Mouse (Mus musculus) liver, embryonic 15.5 days (tissue): ENCODE results near the gene Ttc39b. TPM values are rescaled to one million over a fixed set of nuclear protein-coding genes. Genes with fewer than 3 reads are reported as not detected.

Experiments
- ATAC-seq: fragments of 200-750 bp; cut with Nextera tagmentation; 2 replicates; pipeline ENCODE4 v1.8.0; 2017; ENCODE audit warnings: moderate number of reproducible peaks, mild to moderate bottlenecking, moderate library complexity; ENCODE audit not compliant: insufficient read depth
- H3K27ac ChIP-seq: fragments of 300-500 bp; sonication (generic); replicated peaks from 2 replicates; pipeline ENCODE4 v1.5.1; 2015; ENCODE audit warnings: mild to moderate bottlenecking, inconsistent platforms
- H3K27me3 ChIP-seq: fragments of 300-500 bp; sonication (generic); 2 replicates; pipeline ENCODE4 v1.6.1; 2015; ENCODE audit warnings: mild to moderate bottlenecking, inconsistent platforms
- H3K36me3 ChIP-seq: fragments of 300-500 bp; sonication (generic); replicated peaks from 2 replicates; pipeline ENCODE4 v1.6.1; 2015; ENCODE audit warnings: moderate library complexity, mild to moderate bottlenecking, inconsistent platforms
- H3K4me1 ChIP-seq: fragments of 300-500 bp; sonication (generic); replicated peaks from 2 replicates; pipeline ENCODE4 v1.6.1; 2015; ENCODE audit warnings: inconsistent platforms
- H3K4me2 ChIP-seq: fragments of 300-500 bp; sonication (generic); 2 replicates; pipeline ENCODE4 v1.6.1; 2015; ENCODE audit warnings: moderate library complexity, mild to moderate bottlenecking, inconsistent platforms
- H3K4me3 ChIP-seq: fragments of 300-500 bp; sonication (generic); replicated peaks from 2 replicates; pipeline ENCODE4 v1.5.1; 2015; ENCODE audit warnings: mild to moderate bottlenecking, inconsistent platforms
- H3K9ac ChIP-seq: fragments of 300-500 bp; sonication (generic); 2 replicates; pipeline ENCODE4 v1.6.1; 2015; ENCODE audit warnings: moderate library complexity, mild to moderate bottlenecking, inconsistent platforms
- H3K9me3 ChIP-seq: fragments of 300-500 bp; sonication (generic); replicated peaks from 2 replicates; pipeline ENCODE4 v1.6.1; 2016; ENCODE audit warnings: inconsistent platforms
- WGBS: fragments of 180-500 bp; shearing (Covaris S2); methylation state at CpG from one replicate; pipeline ENCODE4 v1.1.7; 2015; ENCODE audit warnings: mixed read lengths; ENCODE audit not compliant: insufficient replicate concordance; 5-methylcytosine and 5-hydroxymethylcytosine counted together
- polyA plus RNA-seq: library from polyadenylated mRNA; unstranded; fragments of >200 nt; fragmentation: Nextera tagmentation; extraction: Ambion mirVana; gene quantifications from 2 replicates; pipeline ENCODE4 v1.2.1, GENCODE M21; 2015

The Ttc39b gene
- polyA plus RNA-seq, 1 experiment from 2014 or later, result 1.8 TPM

GRCm38 (mm10) chr4:83302887-83303827 is 20.9 kb downstream of the Ttc39b start:
- Histone ChIP-seq H3K36me3 (no peaks in the 10 kb centered on the region), H3K4me2 (peak overlapping the region; percentile 48), H3K27ac (no peak overlapping the region), H3K9me3 (no peaks in the 10 kb centered on the region), H3K4me1 (0 out of 2 replicates have a peak, but pooled peaks cover 4% of the 10 kb centered on the region), H3K9ac (no peak overlapping the region), H3K27me3 (no peaks in the 10 kb centered on the region), H3K4me3 (peak overlapping the region; percentile 20)
- WGBS, result 31% methylated on average over 13 of the region's 13 CpGs
- ATAC-seq, result no peak

- 74% methylated on average over 16 of the region's 16 CpGs for WGBS
- Histone ChIP-seq H3K4me2 (no peak overlapping the region), H3K27me3 (no peaks in the 10 kb centered on the region), H3K4me3 (no peak overlapping the region), H3K9me3 (no peaks in the 10 kb centered on the region), H3K4me1 (0 out of 2 replicates have a peak, but pooled peaks cover 4% of the 10 kb centered on the region), H3K9ac (no peak overlapping the region), H3K36me3 (no peaks in the 10 kb centered on the region), H3K27ac (no peak overlapping the region)
- no peak for ATAC-seq
Measured at GRCm38 (mm10) chr4:83302123-83302737, 21.8 kb downstream of the Ttc39b start.

DNA sequence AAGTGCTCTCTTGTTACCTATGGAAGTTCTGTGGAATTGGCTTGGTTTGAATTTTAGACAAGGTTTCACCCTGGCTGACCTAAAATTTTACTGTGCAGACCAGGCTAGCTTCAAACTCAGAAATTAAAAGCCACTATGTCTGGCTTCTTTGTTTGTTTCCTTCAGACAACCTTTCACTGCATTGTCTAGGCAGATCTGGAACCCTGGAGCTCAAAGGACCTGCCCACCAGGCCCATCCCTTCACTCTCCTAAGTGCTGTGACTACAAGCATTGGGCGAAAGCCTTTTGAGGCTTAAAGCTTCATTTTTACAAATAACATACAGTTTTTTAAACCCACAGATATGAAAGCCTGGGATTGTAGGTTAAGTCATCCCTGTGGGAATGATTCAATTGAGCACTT is 22.3 kb downstream of the Ttc39b start:
- Histone ChIP-seq H3K4me1 (0 out of 2 replicates have a peak, but pooled peaks cover 4% of the 10 kb centered on the region), H3K27ac (no peak overlapping the region), H3K4me3 (no peak overlapping the region), H3K36me3 (no peaks in the 10 kb centered on the region), H3K9me3 (no peaks in the 10 kb centered on the region), H3K4me2 (no peak overlapping the region), H3K27me3 (no peaks in the 10 kb centered on the region), H3K9ac (no peak overlapping the region)
- 71% methylated on average over 1 of the region's 1 CpGs for WGBS
- no peak for ATAC-seq

DNA sequence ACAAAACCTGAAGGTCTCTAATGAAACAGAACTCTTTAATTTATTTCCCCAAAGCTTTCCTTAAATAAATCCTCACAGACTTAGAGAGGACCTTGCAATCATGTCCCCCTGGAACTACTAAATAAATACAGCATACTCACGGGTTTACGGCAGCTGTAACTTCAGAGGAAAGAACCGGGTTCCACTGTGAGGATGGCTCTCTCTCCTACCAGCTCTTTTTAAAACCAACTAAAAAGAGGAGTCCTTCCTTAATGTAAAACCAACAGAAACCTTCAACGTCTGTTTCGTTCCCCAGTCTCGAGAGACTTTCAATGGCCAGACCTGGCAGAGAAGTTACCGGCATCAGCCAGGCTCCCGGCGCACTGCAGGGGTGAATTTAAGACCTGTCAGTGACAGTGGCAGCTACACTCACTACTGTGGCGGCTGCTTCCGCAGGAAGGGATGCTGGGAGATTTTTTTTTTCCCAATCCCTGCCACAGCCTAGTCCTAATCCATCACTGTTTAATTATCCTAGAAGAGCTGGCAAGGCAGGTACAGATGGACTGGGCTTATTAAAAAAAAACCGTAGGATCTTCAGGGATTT is 39.2 kb downstream of the Ttc39b start:
- H3K9me3 ChIP-seq, result no peaks in the 10 kb centered on the region
- H3K4me3 ChIP-seq, result peak overlapping the region; percentile 15
- no peak for ATAC-seq
- peaks cover 3% of the 10 kb centered on the region for H3K4me1 ChIP-seq
- peak overlapping the region; percentile 57 for H3K4me2 ChIP-seq
- no peaks in the 10 kb centered on the region for H3K36me3 ChIP-seq
- no peak overlapping the region for H3K27ac ChIP-seq
- no peak overlapping the region for H3K9ac ChIP-seq
- 3% methylated on average over 12 of the region's 12 CpGs for WGBS
- peaks cover 25% of the 10 kb centered on the region for H3K27me3 ChIP-seq

DNA sequence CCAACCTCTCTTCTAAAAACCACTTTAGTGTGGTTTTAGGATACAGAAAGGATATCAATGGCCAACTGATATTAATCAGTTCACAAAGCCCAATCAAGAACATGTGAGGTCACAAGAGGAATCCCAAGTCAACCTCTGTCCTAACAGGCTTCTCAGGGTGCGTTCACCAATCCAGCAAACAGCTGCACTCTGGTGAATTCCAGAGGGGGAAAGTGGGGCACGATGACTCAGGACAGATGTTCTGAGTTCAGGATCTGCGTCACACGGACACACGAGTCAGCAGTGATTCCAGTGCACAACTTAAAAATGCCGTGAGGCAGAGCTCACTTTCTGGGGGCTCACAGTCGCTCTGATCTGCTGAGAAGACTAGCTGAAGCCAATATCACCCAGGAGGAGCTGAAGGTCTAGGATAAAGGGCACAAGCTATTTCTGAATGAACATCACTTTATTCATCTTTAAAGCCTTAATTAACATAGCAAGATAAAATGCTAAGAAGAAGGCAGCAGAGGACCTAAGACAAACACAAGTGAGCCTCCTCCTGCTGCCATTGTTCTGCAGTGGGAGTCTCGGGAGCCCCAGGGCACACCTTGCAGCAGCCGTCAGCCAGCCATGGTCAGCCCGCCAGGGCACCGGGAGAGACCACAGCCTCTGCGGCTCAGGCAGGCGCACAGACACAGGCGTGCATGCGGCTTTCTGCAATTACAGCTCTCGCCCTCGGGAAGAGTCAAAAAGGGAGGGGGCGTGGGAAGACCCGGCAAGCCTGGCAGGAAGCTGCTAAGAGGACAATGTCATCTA is 39.9 kb downstream of the Ttc39b start:
- 17% methylated on average over 19 of the region's 19 CpGs for WGBS
- peaks cover 25% of the 10 kb centered on the region for H3K27me3 ChIP-seq
- H3K9ac ChIP-seq, result no peak overlapping the region
- peaks cover 3% of the 10 kb centered on the region for H3K4me1 ChIP-seq
- no peaks in the 10 kb centered on the region for H3K36me3 ChIP-seq
- no peaks in the 10 kb centered on the region for H3K9me3 ChIP-seq
- H3K4me3 ChIP-seq, result peak overlapping the region; percentile 15; the same call in 1 of the 2 replicates
- H3K4me2 ChIP-seq, result peak overlapping the region; percentile 57
- H3K27ac ChIP-seq, result no peak overlapping the region
- no peak for ATAC-seq

- Histone ChIP-seq H3K9ac (no peak overlapping the region), H3K4me2 (no peak overlapping the region), H3K27ac (no peak overlapping the region), H3K9me3 (no peaks in the 10 kb centered on the region), H3K36me3 (no peaks in the 10 kb centered on the region), H3K27me3 (peaks cover 25% of the 10 kb centered on the region), H3K4me3 (no peak overlapping the region), H3K4me1 (peaks cover 3% of the 10 kb centered on the region)
- WGBS, result 21% methylated on average over 6 of the region's 6 CpGs
- ATAC-seq, result no peak
Measured at GRCm38 (mm10) chr4:83282424-83282823, 41.6 kb downstream of the Ttc39b start.

GRCm38 (mm10) chr4:83279236-83279635 is 44.8 kb downstream of the Ttc39b start:
- Histone ChIP-seq H3K27ac (no peak overlapping the region), H3K4me3 (no peak overlapping the region), H3K27me3 (peaks cover 7% of the 10 kb centered on the region), H3K9me3 (no peaks in the 10 kb centered on the region), H3K4me1 (0 out of 2 replicates have a peak, but pooled peaks cover 5% of the 10 kb centered on the region), H3K9ac (no peak overlapping the region), H3K36me3 (no peaks in the 10 kb centered on the region), H3K4me2 (no peak overlapping the region)
- ATAC-seq, result no peak
- WGBS, result 70% methylated on average over 7 of the region's 7 CpGs

DNA sequence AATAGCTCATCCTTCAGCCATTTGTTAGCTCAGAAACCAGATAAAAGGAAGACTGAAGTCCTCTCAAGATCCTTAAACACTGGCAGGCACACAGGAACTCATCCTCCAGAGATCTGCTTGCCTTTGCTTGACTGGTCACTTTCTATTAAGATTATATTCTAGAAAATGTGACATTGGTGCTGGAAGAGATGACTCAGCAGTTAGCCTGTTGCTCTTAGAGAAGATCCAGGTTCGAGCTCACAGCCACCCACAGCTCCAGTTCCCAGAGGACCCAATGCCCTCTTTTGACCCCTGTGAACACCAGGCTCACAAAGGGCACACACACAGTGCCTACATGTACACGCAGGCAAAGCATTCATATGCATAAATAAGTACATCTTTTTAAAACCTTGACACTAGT is 49.8 kb downstream of the Ttc39b start:
- Histone ChIP-seq H3K27ac (0 out of 2 replicates have a peak overlapping the region, but pooled peaks have one; percentile 5), H3K4me1 (peaks cover 15% of the 10 kb centered on the region), H3K4me2 (peak overlapping the region; percentile 64), H3K36me3 (no peaks in the 10 kb centered on the region), H3K4me3 (no peak overlapping the region), H3K9ac (no peak overlapping the region), H3K9me3 (no peaks in the 10 kb centered on the region), H3K27me3 (no peaks in the 10 kb centered on the region)
- ATAC-seq, result no peak
- WGBS, result 40% methylated on average over 2 of the region's 2 CpGs

- Histone ChIP-seq H3K27ac (peak overlapping the region; percentile 24; the same call in 1 of the 2 replicates), H3K9me3 (no peaks in the 10 kb centered on the region), H3K9ac (no peak overlapping the region; the same call in 1 of the 2 replicates), H3K27me3 (no peaks in the 10 kb centered on the region), H3K4me1 (peaks cover 15% of the 10 kb centered on the region), H3K4me3 (peak overlapping the region; percentile 39), H3K4me2 (peak overlapping the region; percentile 64), H3K36me3 (no peaks in the 10 kb centered on the region)
- ATAC-seq, result peak; percentile 80
- WGBS, result 16% methylated on average over 19 of the region's 19 CpGs
Measured at GRCm38 (mm10) chr4:83273616-83274050, 50.4 kb downstream of the Ttc39b start.

- H3K4me2 ChIP-seq, result peak overlapping the region; percentile 64
- peak overlapping the region; percentile 24; the same call in 1 of the 2 replicates for H3K27ac ChIP-seq
- H3K9ac ChIP-seq, result no peak overlapping the region; the same call in 1 of the 2 replicates
- H3K4me3 ChIP-seq, result peak overlapping the region; percentile 39
- WGBS, result 21% methylated on average over 9 of the region's 9 CpGs
- no peaks in the 10 kb centered on the region for H3K27me3 ChIP-seq
- ATAC-seq, result peak; percentile 18; the same call in 1 of the 2 replicates
- H3K9me3 ChIP-seq, result no peaks in the 10 kb centered on the region
- no peaks in the 10 kb centered on the region for H3K36me3 ChIP-seq
- H3K4me1 ChIP-seq, result peaks cover 15% of the 10 kb centered on the region
Measured at GRCm38 (mm10) chr4:83272917-83273615, 51.0 kb downstream of the Ttc39b start.
